Mouse (Mus musculus): Measurements from ENCODE around the gene Inhbe.
A peak's percentile ranks its signal among the peaks of the same experiment; 100 is the strongest.

Gene Inhbe

GRCm38 (mm10) chr10:127343029-127343428 lies 11.2 kb downstream of the Inhbe start:
- no peak for DNase-seq (ENCODE audit: low spot score)

- peak; percentile 51 for DNase-seq (ENCODE audit: low spot score)
Observed at GRCm38 (mm10) chr10:127341891-127342639, 12.1 kb downstream of the Inhbe start, which contains the start of gene Gli1. TSS of gene Gli1 (minus strand) at chr10:127341974.

- no peak for DNase-seq (ENCODE audit: low spot score)
Observed at GRCm38 (mm10) chr10:127341360-127341690, 12.9 kb downstream of the Inhbe start.

GRCm38 (mm10) chr10:127340577-127341359 lies 13.4 kb downstream of the Inhbe start:
- DNase-seq (ENCODE audit: low spot score) = no peak

DNA sequence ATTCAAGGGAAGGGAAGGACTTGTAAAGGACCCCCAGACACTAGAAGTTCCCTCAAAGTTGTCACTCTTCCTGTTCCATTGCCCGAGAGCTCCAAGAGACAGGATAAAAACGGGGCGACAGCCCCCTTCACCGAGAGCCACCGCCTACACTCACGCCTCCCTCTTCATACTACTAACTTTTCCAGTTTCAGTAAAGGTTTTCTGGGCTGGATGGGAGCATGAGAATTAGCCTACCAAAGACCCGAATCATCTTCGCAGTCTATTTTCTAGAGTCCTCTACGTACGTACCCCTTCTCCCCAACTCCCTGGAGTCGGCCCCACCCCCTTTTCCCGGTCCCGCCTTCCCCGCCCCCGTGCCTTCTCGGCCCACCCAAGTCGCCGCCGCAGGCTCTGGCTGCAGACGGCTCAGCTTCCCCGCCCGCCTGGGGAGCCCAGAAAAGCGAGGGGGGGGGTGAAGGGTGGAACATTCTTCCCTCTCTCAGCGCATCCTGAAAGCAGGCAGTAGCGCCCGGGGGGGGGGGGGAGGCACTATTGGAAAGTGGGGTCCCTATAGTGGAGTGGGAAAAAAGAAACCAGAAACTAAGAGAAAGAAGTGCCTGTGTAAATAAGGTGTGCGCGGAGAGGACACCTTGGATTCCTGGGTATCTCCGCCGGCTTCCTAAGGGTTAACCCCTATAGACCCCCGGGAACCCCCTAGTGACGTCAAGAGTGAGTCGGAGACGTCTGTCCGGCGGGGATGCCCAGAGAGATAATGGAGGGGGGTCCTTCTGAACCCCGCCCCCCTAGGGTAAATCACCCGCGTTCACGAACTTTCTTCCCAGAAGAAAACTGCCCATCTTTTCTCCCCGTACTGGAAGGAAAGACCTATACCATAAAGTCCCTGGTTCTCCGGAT lies 14.3 kb downstream of the Inhbe start:
- DNase-seq (ENCODE audit: low spot score) = no peak

DNA sequence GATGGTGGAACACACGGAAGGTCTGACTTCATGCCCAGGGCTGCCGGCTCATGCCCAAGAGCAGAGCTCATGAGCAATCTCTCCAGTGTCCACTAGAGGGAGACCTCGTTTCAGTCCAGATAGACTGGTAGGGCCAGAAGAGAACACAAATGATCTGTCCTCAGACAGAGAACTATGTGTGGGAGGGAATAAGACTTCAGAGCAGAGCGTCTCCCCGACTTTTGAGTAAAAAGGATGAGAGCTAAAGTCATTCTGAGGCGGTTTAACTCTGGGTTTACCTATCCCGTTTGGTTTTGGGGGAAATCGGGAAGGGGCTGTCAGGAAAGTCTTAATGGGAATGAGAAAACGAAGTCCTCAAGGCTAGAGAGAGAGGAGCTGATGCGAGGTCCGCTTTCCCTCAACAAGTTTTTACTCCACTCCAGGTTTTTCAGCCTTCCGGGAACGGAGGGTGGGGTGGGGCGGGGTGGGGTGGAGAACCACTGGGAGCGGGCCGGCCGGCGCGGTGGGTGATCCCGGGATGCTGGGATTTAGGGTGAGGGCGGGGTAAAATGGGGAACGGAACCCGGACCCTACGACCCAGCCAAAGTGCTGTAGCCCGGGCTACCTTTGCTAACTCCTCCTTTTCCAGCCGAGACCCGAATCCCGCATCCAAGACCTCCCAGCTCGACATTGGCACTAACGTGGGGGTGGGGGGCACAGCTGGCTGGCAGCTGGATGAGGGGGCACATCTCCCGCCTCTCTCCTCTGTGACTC lies 15.1 kb downstream of the Inhbe start:
- DNase-seq (ENCODE audit: low spot score) = peak; percentile 86

DNA sequence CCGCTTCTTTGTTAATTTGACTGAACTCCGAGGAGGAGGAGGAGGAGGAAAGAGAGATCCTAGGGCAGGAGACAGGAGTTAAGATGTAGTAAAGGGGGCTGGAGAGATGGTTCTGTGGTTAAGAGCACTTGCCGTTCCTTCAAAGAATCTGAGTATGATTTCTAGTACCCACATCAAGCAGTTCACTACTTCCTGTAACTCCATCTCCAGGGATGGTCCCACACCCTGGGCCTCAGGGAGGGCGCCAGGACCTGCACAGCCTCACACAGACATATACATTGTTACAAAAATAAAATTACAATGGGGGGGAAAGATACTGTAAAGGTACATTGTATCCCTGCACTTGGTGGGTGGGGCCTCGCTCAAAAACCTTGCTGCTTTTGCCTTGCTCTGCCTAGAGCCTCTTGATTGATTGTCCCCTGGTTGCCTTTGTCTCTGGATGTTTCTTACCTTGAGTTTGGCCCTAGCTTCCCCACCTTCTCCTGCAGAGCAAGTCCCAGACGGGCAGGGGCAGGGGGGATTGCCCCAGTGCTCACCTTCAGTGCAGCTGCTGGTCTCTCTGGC lies 16.6 kb downstream of the Inhbe start:
- no peak for DNase-seq (ENCODE audit: low spot score)

GRCm38 (mm10) chr10:127336952-127337351 lies 17.3 kb downstream of the Inhbe start:
- DNase-seq (ENCODE audit: low spot score) = no peak

GRCm38 (mm10) chr10:127335271-127335670 lies 18.9 kb downstream of the Inhbe start:
- no peak for DNase-seq (ENCODE audit: low spot score)

DNA sequence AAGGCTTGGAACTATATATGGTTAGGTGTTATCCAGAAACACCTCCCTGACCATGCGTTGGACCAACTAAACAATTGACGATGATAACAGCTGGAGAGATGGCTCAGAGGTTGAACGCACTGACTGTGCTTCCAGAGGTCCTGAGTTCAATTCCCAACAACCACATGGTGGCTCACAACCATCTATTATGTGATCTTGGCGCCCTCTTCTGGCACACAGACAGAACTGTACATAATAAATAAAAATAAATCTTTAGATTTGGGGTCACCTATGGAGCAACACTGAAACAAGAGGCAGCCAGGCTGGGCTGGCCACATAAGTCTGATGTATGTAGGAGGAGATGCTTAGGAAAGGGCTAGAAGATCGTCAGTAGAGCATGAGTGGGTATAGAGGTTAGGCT lies 21.1 kb downstream of the Inhbe start:
- DNase-seq (ENCODE audit: low spot score) = no peak

DNA sequence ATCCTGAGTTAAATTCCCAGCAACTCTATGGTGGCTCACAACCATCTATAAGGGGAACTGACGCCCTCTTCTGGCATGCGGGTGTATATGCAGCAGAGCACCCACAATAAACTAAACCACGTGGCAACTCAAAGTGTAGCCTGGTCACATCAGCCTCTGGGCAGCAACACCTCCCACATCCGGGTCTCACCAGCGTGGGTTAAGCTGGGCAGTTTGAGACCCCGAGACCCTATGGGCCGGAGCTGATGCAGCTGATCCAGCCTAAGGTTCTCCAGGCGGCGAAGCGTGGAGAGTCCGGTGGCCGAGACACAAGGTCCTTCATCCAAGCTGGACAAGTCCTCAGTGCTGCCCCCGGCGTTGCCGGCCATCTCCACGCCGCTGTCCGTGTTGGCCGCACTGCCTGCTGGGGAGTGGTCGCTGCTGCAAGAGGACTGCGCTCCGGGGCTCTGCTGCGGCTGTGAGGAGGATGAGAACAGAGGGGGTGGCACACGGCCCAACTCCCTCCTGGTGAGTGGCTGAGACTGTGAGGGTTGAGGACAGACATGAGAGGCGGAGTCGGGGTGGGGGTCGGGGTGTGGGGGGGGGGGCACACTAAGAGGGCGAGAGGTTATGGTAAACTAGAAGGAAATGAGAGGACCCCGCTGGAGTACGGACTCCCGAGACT lies 21.9 kb downstream of the Inhbe start:
- DNase-seq (ENCODE audit: low spot score) = no peak

DNA sequence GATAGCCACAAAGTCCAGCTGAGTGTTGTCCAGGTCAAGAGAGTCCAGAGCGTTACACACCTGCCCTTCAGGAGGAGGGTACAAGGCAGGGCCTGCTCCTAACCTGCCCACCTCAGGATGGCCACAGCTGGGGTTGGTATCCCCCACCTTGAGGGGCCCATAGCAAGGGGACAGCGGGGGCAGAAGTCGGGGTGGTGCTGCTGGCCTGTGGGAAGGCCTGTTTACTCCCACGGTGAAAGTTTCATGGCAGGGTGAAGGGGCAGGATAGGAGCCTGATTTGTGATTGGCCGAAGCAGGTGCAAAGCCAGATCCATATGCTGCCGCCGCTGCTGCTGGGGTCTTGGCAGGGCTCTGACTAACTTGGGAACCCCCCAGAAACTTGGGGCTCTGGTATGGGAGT lies 24.0 kb downstream of the Inhbe start:
- no peak for DNase-seq (ENCODE audit: low spot score)

DNA sequence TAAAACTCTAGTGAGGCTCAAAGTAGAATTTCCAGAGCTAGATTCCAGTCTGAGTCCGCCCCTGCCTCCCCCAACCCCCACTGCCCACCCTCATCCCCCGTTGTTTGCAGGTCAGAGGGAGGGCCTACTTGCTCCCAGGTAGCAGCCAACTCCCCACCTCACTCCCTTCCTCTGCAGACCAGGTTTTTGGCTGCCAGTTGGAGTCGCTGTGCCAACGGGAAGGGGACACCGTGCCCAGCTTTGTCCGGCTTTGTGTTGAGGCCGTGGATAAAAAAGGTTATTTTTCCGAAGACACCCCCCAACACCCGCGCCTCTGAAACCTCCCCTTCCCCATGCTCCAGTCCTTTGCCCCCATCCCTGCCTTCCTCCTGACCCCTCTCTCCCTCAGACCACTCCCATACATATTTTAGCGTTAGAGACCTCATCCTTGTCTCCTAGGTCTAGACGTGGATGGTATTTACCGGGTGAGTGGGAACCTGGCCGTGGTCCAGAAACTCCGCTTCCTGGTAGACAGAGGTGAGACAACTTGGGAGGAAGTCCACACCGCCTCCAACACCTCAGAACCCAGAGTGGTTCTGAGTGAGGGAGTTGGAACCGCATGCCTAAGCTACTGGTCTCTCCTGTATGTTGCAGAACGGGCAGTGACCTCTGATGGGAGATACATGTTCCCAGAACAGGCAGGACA lies 26.6 kb downstream of the Inhbe start:
- DNase-seq (ENCODE audit: low spot score) = no peak

DNA sequence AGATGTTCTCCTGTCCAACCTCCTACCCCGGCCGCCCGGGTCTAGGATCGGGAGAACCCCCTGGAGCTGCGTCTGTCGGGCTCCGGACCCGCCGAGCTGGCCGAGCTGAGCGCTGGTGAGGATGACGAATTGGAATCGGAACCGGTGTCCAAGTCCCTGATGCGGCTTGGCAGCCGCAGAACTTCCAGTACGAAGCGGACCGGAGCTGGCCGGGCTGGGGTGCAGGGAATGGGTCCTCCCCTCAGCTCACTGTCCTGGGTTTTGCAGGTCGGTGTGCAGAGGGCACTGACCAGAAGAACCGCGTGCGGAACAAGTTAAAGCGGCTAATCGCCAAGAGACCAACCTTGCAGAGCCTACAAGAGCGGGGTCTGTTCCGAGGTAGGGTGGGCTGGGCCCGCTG lies 27.4 kb downstream of the Inhbe start:
- DNase-seq (ENCODE audit: low spot score) = no peak

DNA sequence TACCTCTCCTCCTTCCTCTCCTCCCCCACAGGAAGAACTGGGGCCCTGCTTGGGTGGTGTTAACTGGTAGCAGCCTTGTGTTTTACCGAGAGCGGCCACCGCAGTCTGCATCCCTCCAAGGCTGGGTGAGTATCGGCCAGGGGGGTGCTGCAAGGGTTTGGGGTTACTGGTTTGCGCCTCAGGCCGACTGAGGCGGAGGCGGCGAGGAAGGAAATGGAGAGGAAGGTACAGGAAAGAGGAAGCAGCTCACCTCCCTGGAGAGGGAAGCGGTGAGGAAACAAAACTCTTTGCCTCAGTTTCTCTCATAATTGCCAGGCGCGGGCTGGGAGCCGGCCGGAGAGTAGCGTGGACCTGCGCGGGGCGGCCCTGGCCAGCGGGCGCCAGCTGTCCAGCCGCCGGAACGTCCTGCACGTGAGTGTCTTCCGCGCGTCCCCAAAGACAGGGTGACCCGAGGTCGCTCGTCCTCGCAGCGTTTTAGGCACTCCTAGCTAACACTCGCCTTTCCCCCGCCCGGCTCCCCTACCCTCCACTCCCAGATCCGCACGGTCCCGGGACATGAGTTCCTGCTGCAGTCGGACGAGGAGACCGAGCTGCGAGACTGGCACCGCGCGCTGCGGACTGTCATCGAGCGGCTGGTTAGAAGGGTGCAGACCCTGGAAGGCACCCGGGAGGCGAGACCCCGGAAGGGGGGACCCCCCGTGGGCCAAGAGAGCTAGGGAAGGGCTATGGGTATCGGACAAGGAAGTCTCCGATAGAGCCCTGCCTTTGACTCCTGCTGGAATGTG lies 28.0 kb downstream of the Inhbe start:
- no peak for DNase-seq (ENCODE audit: low spot score)

DNA sequence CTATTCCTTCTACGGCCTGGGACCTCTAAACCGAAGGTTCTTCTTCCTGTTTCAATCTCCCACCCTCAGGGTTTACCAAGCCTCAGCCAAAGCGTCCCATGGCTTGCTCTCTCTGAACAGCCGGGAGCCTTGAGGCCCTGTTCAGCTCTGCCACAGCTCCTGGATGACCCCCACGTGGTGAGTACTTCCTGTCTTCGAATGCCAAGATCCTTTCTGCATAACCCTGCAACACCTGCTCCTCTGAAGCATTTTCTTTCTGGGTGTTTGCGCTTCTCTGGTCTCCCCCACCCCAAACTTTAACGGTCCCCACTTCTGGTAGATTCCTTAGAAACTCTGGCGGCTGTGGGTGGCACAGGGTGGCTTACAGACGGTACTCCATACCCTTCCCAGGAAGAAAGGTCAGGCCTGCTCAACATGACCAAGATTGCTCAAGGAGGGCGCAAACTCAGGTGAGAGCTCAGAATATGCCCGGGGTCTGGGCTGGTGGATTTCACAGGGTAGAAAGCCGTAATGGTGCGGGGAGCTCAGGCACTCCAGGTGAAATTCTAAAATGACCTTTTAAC lies 28.7 kb downstream of the Inhbe start:
- DNase-seq (ENCODE audit: low spot score) = no peak

DNA sequence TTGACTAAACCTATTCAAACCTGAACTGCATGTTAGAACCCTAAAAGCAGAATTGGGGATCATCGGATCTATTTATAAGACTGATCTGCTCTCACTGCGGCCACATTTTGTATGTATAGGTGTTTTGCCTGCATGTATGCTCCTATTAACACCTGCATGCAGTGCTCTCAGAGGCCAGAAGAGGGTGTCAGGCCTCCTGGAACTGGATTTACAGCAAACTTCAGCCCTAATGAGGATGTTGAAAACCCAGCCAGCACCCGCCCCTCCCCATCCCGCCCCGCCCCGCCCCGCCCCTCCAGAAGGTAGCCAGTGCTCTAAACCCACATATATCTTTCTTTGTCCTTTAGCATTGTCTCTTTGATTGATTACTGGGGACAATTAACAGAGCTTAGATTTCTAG lies 29.7 kb downstream of the Inhbe start:
- DNase-seq (ENCODE audit: low spot score) = no peak

GRCm38 (mm10) chr10:127323131-127323855 lies 30.9 kb downstream of the Inhbe start:
- no peak for DNase-seq (ENCODE audit: low spot score)

DNA sequence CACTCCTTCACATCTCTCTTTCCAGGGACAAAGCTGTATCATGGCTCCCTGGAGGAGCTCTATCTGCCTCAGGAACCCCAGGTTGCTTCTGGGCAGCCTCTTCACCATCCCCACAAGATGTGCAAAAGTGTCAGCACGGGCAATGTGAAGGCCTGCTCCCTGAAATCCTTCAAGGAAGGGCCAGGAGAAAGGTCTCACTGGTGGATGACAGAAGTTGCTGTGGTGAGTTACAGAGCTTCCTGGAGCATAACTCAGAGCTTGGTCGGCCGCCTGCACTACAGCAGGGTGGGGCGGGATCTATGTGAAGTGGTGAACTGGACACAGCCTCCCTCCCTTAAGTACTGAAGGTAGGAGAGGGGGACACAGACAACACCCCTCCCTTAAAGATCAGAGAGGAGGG lies 31.5 kb downstream of the Inhbe start:
- DNase-seq (ENCODE audit: low spot score) = no peak
